Mouse (Mus musculus) kidney, postnatal 0 days (tissue): ENCODE results near the gene Wdr86. TPM values are rescaled to one million over a fixed set of nuclear protein-coding genes. Genes with fewer than 3 reads are reported as not detected.

Experiments
- ATAC-seq: fragments of 200-750 bp; cut with Nextera tagmentation; replicated peaks from 2 replicates; pipeline ENCODE4 v1.8.0; 2017; ENCODE audit warnings: low read depth, moderate number of reproducible peaks, moderate TSS enrichment, moderate library complexity; ENCODE audit not compliant: low FRiP score
- DNase-seq: peaks from one replicate; pipeline ENCODE4 v3.0.0-alpha.2; 2016; ENCODE audit warnings: low spot score
- H3K27ac ChIP-seq: fragments of 300-500 bp; sonication (generic); 2 replicates; pipeline ENCODE4 v1.5.1; 2014; ENCODE audit warnings: mild to moderate bottlenecking
- H3K27me3 ChIP-seq: fragments of 300-500 bp; sonication (generic); 2 replicates; pipeline ENCODE4 v1.6.1; 2014; ENCODE audit warnings: low read length, mixed read lengths; ENCODE audit not compliant: insufficient read depth
- H3K36me3 ChIP-seq: fragments of 300-500 bp; sonication (generic); 2 replicates; pipeline ENCODE4 v1.6.1; 2014; ENCODE audit warnings: low read length, mixed read lengths; ENCODE audit not compliant: insufficient read depth
- H3K4me1 ChIP-seq: fragments of 300-500 bp; sonication (generic); replicated peaks from 2 replicates; pipeline ENCODE4 v1.6.1; 2014; ENCODE audit warnings: antibody characterized with exemption, low read length, mixed read lengths; ENCODE audit not compliant: insufficient read depth
- H3K4me2 ChIP-seq: fragments of 300-500 bp; sonication (generic); 2 replicates; pipeline ENCODE4 v1.6.1; 2014; ENCODE audit warnings: mild to moderate bottlenecking, low read length, moderate library complexity, mixed read lengths
- H3K4me3 ChIP-seq: fragments of 300-500 bp; sonication (generic); replicated peaks from 2 replicates; pipeline ENCODE4 v1.5.1; 2014; ENCODE audit warnings: low read depth, low read length
- H3K9ac ChIP-seq: fragments of 300-500 bp; sonication (generic); 2 replicates; pipeline ENCODE4 v1.6.1; 2014; ENCODE audit warnings: low read depth, low read length
- H3K9me3 ChIP-seq: fragments of 300-500 bp; sonication (generic); replicated peaks from 2 replicates; pipeline ENCODE4 v1.6.1; 2016; ENCODE audit warnings: low read length, inconsistent platforms, mixed read lengths
- CTCF ChIP-seq: IDR thresholded peaks from 2 replicates; pipeline ENCODE4 v1.5.1; 2016; ENCODE audit warnings: antibody characterized with exemption, low read depth, mild to moderate bottlenecking, moderate library complexity
- WGBS: fragments of 180-500 bp; shearing (Covaris S2); extraction: QIAGEN DNeasy Blood & Tissue Kit; methylation state at CpG from one replicate; pipeline ENCODE4 v1.1.7; 2014; 5-methylcytosine and 5-hydroxymethylcytosine counted together
- polyA plus RNA-seq: library from polyadenylated mRNA; unstranded; fragments of >200 nt; fragmentation: Nextera tagmentation; extraction: Ambion mirVana; gene quantifications from 2 replicates; pipeline ENCODE4 v1.2.1, GENCODE M21; 2015

Gene Wdr86
- polyA plus RNA-seq, 1 experiment from 2014 or later, result 21.9 TPM

DNA sequence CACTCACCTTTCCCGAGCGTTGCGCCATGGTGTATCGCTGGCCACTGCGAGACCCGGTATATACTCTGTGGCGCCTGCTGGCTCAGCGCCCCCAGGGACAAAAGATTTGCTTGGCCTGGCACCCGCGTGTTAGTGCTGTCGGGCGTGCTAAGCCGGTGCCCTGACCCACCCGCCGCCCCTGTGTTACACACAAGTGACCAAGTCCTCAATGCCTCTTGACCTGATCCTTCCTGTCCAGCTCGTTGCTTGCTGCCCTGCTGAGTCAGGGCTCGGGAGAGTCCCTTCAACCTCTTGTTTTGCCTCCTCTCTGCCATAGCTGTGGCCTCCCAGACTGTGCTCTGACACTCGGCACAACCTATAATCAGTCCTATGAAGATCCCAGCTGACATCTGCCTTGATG lies 27.3 kb upstream of the Wdr86 start, which contains the start of gene Crygn:
TSS of gene Crygn (minus strand) at position 193 of the 400 bp plus-strand sequence.
- TF ChIP-seq CTCF, result no peak
- H3K4me1 ChIP-seq, result 0 out of 2 replicates have a peak, but pooled peaks cover 10% of the 10 kb centered on the region
- no peak within 1 kb of the TSS for H3K27ac ChIP-seq
- WGBS, result 46% methylated on average over 18 of the region's 18 CpGs
- no peaks in the 10 kb centered on the region for H3K9me3 ChIP-seq
- H3K36me3 ChIP-seq, result no peaks in the 10 kb centered on the region
- no peak within 1 kb of the TSS for H3K4me3 ChIP-seq
- no peak within 1 kb of the TSS for H3K9ac ChIP-seq
- H3K4me2 ChIP-seq, result no peak within 1 kb of the TSS
- ATAC-seq (peak; percentile 37; the same call in 1 of the 2 replicates), DNase-seq (no peak)
- H3K27me3 ChIP-seq, result no peaks in the 10 kb centered on the region

GRCm38 (mm10) chr5:24756931-24757330 lies 26.4 kb upstream of the Wdr86 start:
- Histone ChIP-seq H3K4me3 (no peak overlapping the region), H3K4me2 (no peak overlapping the region), H3K4me1 (peaks cover 17% of the 10 kb centered on the region; the same call in 1 of the 2 replicates), H3K9ac (no peak overlapping the region), H3K27ac (no peak overlapping the region), H3K27me3 (no peaks in the 10 kb centered on the region), H3K36me3 (no peaks in the 10 kb centered on the region), H3K9me3 (no peaks in the 10 kb centered on the region)
- ATAC-seq (no peak), DNase-seq (no peak)
- TF ChIP-seq CTCF, result no peak
- WGBS, result 74% methylated on average over 3 of the region's 3 CpGs

DNA sequence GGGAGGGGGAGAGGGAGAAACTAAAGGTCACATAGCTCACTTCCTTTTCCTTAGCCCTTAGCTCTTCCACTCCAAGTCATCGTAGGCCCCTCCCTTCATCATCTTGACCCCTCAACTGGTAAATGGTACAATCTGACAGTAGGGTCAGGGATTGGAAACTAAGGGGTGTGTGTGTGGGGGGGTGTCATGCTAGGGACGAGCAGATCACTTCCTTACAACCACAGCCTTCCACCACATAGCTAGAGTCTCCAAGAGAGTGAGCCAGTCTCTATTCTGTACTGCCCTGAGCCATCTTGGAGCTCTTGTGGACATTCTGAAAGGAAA lies 21.6 kb upstream of the Wdr86 start:
- 0 out of 2 replicates have a peak, but pooled peaks have one; percentile 0 for ATAC-seq
- 3% methylated on average over 2 of the region's 2 CpGs for WGBS
- no peaks in the 10 kb centered on the region for H3K9me3 ChIP-seq
- H3K9ac ChIP-seq, result no peak overlapping the region
- DNase-seq, result no peak
- TF ChIP-seq CTCF, result no peak
- peaks cover 37% of the 10 kb centered on the region for H3K4me1 ChIP-seq
- no peak overlapping the region for H3K4me3 ChIP-seq
- no peaks in the 10 kb centered on the region for H3K27me3 ChIP-seq
- no peaks in the 10 kb centered on the region for H3K36me3 ChIP-seq
- H3K27ac ChIP-seq, result peak overlapping the region; percentile 97
- H3K4me2 ChIP-seq, result peak overlapping the region; percentile 83

GRCm38 (mm10) chr5:24751305-24752174 lies 21.0 kb upstream of the Wdr86 start:
- Histone ChIP-seq H3K4me3 (peak overlapping the region; percentile 43), H3K36me3 (no peaks in the 10 kb centered on the region), H3K9ac (peak overlapping the region; percentile 86), H3K27me3 (no peaks in the 10 kb centered on the region), H3K27ac (peak overlapping the region; percentile 97), H3K9me3 (no peaks in the 10 kb centered on the region), H3K4me1 (peaks cover 38% of the 10 kb centered on the region), H3K4me2 (peak overlapping the region; percentile 83)
- 0 out of 2 replicates have a peak, but pooled peaks have one; percentile 14 for TF ChIP-seq CTCF
- under 1% methylated on average over 25 of the region's 25 CpGs for WGBS
- peak; percentile 73 for ATAC-seq
- peak; percentile 95 for DNase-seq

- Histone ChIP-seq H3K36me3 (no peaks in the 10 kb centered on the region), H3K9me3 (no peaks in the 10 kb centered on the region), H3K27ac (peak overlapping the region; percentile 97), H3K27me3 (no peaks in the 10 kb centered on the region), H3K9ac (peak overlapping the region; percentile 86), H3K4me3 (peak overlapping the region; percentile 43), H3K4me2 (peak overlapping the region; percentile 83), H3K4me1 (peaks cover 38% of the 10 kb centered on the region)
- WGBS, result 1% methylated on average over 58 of the region's 59 CpGs
- DNase-seq (peak; percentile 97), ATAC-seq (peak; percentile 66)
- peak; percentile 88 for TF ChIP-seq CTCF
These were observed 20.1 kb upstream of the Wdr86 start for GRCm38 (mm10) chr5:24750321-24751304.

DNA sequence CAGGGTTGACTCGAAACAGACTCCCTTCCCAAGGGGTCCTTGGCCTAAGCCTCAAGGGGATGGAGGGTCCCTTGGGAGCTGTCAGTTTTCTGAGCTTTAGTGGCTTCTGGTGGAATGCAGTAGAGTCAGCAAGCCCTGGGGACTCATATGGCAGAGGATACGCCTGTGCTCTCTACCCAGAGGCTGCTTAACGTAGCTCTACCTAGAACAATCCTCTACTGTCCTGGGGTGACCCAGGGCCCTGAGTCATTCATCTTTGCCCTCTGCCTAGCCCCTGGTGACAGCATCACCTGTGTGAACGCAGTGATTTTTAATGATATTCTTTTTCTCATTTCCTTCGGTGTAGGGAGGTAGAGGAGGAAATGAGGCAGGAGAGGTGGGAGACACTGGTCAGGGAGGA lies 19.2 kb upstream of the Wdr86 start:
- 48% methylated on average over 5 of the region's 5 CpGs for WGBS
- Histone ChIP-seq H3K9ac (0 out of 2 replicates have a peak overlapping the region, but pooled peaks have one; percentile 46), H3K4me1 (peaks cover 33% of the 10 kb centered on the region), H3K4me2 (peak overlapping the region; percentile 83), H3K27me3 (no peaks in the 10 kb centered on the region), H3K9me3 (no peaks in the 10 kb centered on the region), H3K27ac (peak overlapping the region; percentile 97), H3K4me3 (no peak overlapping the region), H3K36me3 (no peaks in the 10 kb centered on the region)
- ATAC-seq, result no peak
- no peak for DNase-seq
- TF ChIP-seq CTCF, result no peak
